Mouse (Mus musculus): ENCODE measurements around the gene Alg14. TPM values are rescaled to one million over a fixed set of nuclear protein-coding genes. Genes with fewer than 3 reads are reported as not detected.

Alg14 gene
- polyA plus RNA-seq, 1 experiment from 2014 or later: 44.8 TPM

DNA sequence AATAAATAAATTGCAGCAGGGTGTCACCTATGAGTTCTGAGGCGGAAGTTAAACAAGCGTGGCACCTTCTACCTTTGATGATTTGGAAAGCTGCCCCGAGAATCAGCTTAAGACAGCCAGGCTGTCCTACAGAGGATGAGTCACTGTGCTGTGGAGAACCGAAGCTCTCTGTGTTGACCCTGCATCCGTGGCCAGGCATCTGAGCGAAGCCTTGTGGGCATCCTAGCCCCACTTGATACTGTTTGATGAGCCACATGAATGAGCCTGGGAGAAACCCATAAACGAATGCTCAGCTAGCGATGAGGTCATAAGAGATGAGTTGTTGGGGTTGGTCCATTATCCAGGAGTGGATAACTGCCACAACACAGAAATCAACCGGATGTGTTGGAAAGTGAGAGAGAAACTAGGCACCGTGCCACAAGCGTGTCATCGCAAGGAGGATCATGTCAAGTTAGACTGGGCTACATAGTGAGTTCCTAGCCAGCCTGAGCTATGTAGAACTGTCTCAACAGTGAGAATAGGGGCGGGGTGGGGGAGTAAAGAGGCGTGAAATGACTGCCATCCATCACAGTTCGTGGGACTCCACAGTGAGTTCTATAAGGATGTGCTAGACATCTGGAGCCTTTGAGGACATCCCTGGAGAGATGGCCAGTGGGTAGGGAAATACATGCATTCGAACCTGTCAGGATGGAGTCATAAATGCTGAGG is 104.2 kb downstream of the Alg14 start:
- no peak overlapping the region for H3K4me2 ChIP-seq (ENCODE audit: low read length)
- H3K9ac ChIP-seq (ENCODE audit: low read depth, low read length): no peak overlapping the region
- no peak for ATAC-seq
- 77% methylated on average over 16 of the region's 16 CpGs for WGBS
- H3K36me3 ChIP-seq (ENCODE audit: control insufficient read depth, insufficient read depth, low read length): no peaks in the 10 kb centered on the region
- peaks cover 2% of the 10 kb centered on the region for H3K4me1 ChIP-seq (ENCODE audit: control insufficient read depth, insufficient read depth, low read depth, low read length)
- H3K27ac ChIP-seq (ENCODE audit: low read depth, low read length): no peak overlapping the region
- H3K9me3 ChIP-seq (ENCODE audit: control insufficient read depth, low read length): no peaks in the 10 kb centered on the region
- H3K4me3 ChIP-seq (ENCODE audit: low read length): no peak overlapping the region
- H3K27me3 ChIP-seq (replicated peaks; ENCODE audit: control insufficient read depth, insufficient read depth, low read length): no peaks in the 10 kb centered on the region

DNA sequence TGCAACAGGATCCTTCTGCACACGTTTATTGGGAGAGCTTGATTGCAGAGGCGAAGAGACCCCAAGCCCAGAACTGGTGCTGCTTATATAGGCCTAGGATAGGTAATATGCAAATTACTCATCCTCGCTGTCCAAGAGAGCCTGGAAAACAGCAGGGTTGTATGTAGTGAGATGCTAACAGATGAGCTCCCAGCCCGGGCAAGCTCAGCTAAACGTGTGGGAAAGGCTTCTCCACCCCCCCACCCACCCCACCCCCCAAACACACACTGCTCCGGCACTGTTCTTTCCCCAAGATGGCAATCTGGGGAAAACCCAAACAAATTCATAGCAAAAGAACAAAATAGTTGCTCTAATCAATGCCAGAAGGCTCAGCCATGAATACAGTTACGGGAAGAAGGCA is 105.0 kb downstream of the Alg14 start:
- Histone ChIP-seq H3K36me3 (ENCODE audit: control insufficient read depth, insufficient read depth, low read length) (no peaks in the 10 kb centered on the region), H3K9me3 (ENCODE audit: control insufficient read depth, low read length) (no peaks in the 10 kb centered on the region), H3K4me2 (ENCODE audit: low read length) (no peak overlapping the region), H3K27me3 (replicated peaks; ENCODE audit: control insufficient read depth, insufficient read depth, low read length) (no peaks in the 10 kb centered on the region), H3K9ac (ENCODE audit: low read depth, low read length) (no peak overlapping the region), H3K27ac (ENCODE audit: low read depth, low read length) (no peak overlapping the region), H3K4me1 (ENCODE audit: control insufficient read depth, insufficient read depth, low read depth, low read length) (no peaks in the 10 kb centered on the region), H3K4me3 (ENCODE audit: low read length) (no peak overlapping the region)
- ATAC-seq: no peak
- WGBS: 77% methylated on average over 7 of the region's 7 CpGs

DNA sequence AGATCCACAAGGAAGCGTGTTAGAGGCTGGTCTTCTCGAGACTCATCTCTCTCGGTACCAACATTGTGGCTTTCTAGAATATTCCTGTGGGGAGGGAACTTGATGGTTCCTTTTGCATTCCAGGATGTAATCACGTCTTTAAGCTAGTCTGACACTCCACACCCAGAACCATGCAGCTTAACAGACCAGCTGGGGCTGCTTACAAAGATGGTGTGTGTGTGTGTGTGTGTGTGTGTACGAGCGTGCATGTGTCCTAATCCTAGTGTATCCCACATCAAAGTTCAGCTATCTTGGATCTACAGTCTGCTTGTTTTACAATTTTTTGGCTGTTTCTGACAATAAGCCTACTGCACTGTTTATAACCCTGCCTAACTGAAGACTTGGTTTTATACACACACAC is 105.4 kb downstream of the Alg14 start:
- H3K9me3 ChIP-seq (ENCODE audit: control insufficient read depth, low read length): no peaks in the 10 kb centered on the region
- H3K9ac ChIP-seq (ENCODE audit: low read depth, low read length): no peak overlapping the region
- no peaks in the 10 kb centered on the region for H3K36me3 ChIP-seq (ENCODE audit: control insufficient read depth, insufficient read depth, low read length)
- H3K4me1 ChIP-seq (ENCODE audit: control insufficient read depth, insufficient read depth, low read depth, low read length): no peaks in the 10 kb centered on the region
- no peak overlapping the region for H3K4me2 ChIP-seq (ENCODE audit: low read length)
- no peak for ATAC-seq
- no peaks in the 10 kb centered on the region for H3K27me3 ChIP-seq (replicated peaks; ENCODE audit: control insufficient read depth, insufficient read depth, low read length)
- no peak overlapping the region for H3K4me3 ChIP-seq (ENCODE audit: low read length)
- no peak overlapping the region for H3K27ac ChIP-seq (ENCODE audit: low read depth, low read length)
- WGBS: 86% methylated on average over 6 of the region's 6 CpGs

DNA sequence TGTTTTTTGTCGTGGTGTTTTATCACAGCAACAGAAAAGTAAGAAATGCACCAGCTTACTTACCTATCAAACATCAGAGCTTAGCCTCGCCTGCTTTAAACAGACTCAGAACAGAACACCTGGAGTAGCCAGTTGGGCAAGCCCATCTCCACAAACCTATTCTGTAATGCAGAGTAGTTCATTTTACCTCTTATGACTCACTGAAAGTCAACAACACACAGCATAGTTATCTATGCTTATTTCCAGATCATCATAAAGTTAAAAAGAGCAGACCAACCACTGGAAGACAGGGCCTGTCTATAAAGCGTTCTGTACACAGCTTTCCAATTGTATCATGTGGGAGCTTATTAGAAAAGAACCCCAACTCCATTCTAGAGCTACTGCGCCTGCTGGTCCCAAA is 109.8 kb downstream of the Alg14 start:
- Histone ChIP-seq H3K27ac (ENCODE audit: low read depth, low read length) (no peak overlapping the region), H3K4me3 (ENCODE audit: low read length) (no peak overlapping the region), H3K9me3 (ENCODE audit: control insufficient read depth, low read length) (no peaks in the 10 kb centered on the region), H3K4me2 (ENCODE audit: low read length) (no peak overlapping the region), H3K9ac (ENCODE audit: low read depth, low read length) (no peak overlapping the region), H3K4me1 (ENCODE audit: control insufficient read depth, insufficient read depth, low read depth, low read length) (no peaks in the 10 kb centered on the region), H3K27me3 (replicated peaks; ENCODE audit: control insufficient read depth, insufficient read depth, low read length) (no peaks in the 10 kb centered on the region), H3K36me3 (ENCODE audit: control insufficient read depth, insufficient read depth, low read length) (no peaks in the 10 kb centered on the region)
- WGBS: 79% methylated on average over 4 of the region's 4 CpGs
- ATAC-seq: no peak

DNA sequence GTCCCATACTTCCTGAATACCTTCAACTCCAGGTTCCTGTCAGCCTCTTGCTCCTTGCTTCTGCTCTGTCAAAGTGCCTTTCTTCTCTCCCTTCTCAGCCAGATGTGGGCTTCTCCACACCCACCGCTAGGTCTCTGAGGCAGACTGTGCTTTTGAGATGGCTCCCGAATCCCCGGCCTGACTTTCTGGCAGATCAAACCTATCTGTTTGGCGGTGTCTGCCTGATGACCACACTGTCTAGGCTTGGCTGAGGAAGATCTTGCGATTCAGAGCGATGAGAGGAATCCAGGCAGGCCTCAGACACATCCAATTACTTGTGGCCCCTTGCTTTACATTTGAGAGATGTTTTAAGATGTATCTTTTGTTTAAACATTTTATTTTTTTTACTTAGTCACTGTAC is 110.5 kb downstream of the Alg14 start:
- Histone ChIP-seq H3K36me3 (ENCODE audit: control insufficient read depth, insufficient read depth, low read length) (no peaks in the 10 kb centered on the region), H3K4me3 (ENCODE audit: low read length) (no peak overlapping the region), H3K4me1 (ENCODE audit: control insufficient read depth, insufficient read depth, low read depth, low read length) (no peaks in the 10 kb centered on the region), H3K9ac (ENCODE audit: low read depth, low read length) (no peak overlapping the region), H3K4me2 (ENCODE audit: low read length) (no peak overlapping the region), H3K9me3 (ENCODE audit: control insufficient read depth, low read length) (no peaks in the 10 kb centered on the region), H3K27me3 (replicated peaks; ENCODE audit: control insufficient read depth, insufficient read depth, low read length) (no peaks in the 10 kb centered on the region), H3K27ac (ENCODE audit: low read depth, low read length) (no peak overlapping the region)
- ATAC-seq: no peak
- WGBS: 95% methylated on average over 6 of the region's 6 CpGs

DNA sequence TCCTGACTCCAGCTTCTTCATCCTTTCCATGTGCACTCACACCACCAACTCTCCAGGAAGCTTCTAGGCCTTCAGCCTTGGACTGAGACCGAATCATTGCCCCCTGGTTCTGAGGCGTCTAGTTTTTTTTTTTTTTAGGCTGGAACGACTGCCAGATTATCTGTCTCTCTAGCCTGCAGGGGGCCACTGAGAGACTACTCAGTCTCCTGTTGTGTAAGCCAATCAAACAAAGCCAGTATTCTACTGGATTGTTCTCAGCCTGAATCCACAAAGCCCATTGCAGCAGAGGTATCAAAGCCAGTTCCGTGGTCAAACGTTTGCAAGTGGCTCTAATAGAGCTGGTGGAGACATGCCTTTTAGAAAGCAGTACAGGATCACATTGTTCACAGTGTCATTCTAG is 111.9 kb downstream of the Alg14 start:
- ATAC-seq: no peak
- H3K27ac ChIP-seq (ENCODE audit: low read depth, low read length): no peak overlapping the region
- no peaks in the 10 kb centered on the region for H3K4me1 ChIP-seq (ENCODE audit: control insufficient read depth, insufficient read depth, low read depth, low read length)
- H3K9me3 ChIP-seq (ENCODE audit: control insufficient read depth, low read length): no peaks in the 10 kb centered on the region
- no peak overlapping the region for H3K9ac ChIP-seq (ENCODE audit: low read depth, low read length)
- no peaks in the 10 kb centered on the region for H3K36me3 ChIP-seq (ENCODE audit: control insufficient read depth, insufficient read depth, low read length)
- no peaks in the 10 kb centered on the region for H3K27me3 ChIP-seq (replicated peaks; ENCODE audit: control insufficient read depth, insufficient read depth, low read length)
- no peak overlapping the region for H3K4me3 ChIP-seq (ENCODE audit: low read length)
- no peak overlapping the region for H3K4me2 ChIP-seq (ENCODE audit: low read length)
- WGBS: 29% methylated on average over 5 of the region's 5 CpGs

DNA sequence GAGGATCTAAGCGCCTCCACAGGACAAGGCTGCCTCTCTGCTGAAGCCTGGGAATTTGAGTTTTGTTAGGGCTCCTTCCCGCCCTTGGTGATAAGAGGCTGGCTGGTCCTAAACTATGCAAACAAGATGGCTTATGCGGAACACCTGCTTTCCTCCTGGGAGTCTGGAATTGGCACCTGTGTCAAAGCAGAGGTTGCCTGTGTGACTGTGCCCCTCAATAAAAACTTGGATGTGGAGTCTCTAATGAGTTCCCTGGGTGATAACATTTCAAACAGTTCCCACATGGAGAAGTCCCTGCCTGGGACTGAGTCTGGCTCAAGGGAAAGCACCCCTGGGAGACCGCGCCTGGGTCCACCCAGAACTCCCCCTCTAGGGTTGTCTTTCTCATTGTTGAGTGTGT is 113.5 kb downstream of the Alg14 start:
- Histone ChIP-seq H3K27me3 (replicated peaks; ENCODE audit: control insufficient read depth, insufficient read depth, low read length) (no peaks in the 10 kb centered on the region), H3K4me2 (ENCODE audit: low read length) (no peak overlapping the region), H3K27ac (ENCODE audit: low read depth, low read length) (no peak overlapping the region), H3K9me3 (ENCODE audit: control insufficient read depth, low read length) (no peaks in the 10 kb centered on the region), H3K4me3 (ENCODE audit: low read length) (no peak overlapping the region), H3K9ac (ENCODE audit: low read depth, low read length) (no peak overlapping the region), H3K4me1 (ENCODE audit: control insufficient read depth, insufficient read depth, low read depth, low read length) (no peaks in the 10 kb centered on the region), H3K36me3 (ENCODE audit: control insufficient read depth, insufficient read depth, low read length) (no peaks in the 10 kb centered on the region)
- no peak for ATAC-seq
- 90% methylated on average over 5 of the region's 5 CpGs for WGBS

DNA sequence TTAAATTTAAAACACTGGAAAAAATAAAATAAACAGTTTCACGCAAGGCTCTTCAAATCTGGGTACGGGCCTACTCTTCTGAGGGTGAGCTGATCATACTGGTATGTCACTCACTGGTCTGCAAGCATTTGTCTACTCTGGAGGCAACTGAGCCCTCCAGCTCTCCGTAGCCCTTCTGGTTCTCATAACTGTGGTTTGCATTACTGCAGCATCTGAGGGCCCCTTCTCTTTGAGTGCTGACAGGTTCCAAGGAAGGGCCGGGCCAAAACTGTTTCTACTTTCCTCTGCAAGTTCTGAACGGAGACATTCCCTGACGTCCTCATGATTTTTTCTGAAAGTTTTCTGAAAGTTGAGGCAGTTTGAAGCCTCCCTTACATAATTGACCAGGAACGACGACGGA is 115.8 kb downstream of the Alg14 start:
- ATAC-seq: no peak
- H3K36me3 ChIP-seq (ENCODE audit: control insufficient read depth, insufficient read depth, low read length): no peaks in the 10 kb centered on the region

DNA sequence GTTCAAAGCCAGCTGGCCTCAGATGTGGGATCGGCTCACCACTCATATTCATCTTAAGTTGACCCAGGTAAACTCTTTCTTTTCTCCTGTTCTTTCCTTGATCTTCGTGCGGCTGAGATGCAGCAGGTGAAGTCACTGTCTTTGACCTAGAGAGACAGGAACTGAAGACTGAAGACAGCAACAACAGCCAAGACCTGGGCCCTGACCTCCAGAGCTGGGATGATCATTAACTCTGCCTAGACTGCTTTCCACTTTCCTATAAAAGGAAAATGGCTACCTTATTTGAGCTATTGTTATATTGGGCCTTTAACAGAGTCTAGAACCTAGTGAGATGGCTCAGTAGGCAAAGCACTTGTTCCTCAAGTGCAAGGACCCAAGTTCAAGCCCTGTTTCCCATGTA is 116.8 kb downstream of the Alg14 start:
- H3K4me2 ChIP-seq (ENCODE audit: low read length): no peak overlapping the region
- no peak overlapping the region for H3K27ac ChIP-seq (ENCODE audit: low read depth, low read length)
- WGBS: 95% methylated on average over 3 of the region's 3 CpGs
- H3K9me3 ChIP-seq (ENCODE audit: control insufficient read depth, low read length): no peaks in the 10 kb centered on the region
- ATAC-seq: no peak
- H3K4me1 ChIP-seq (ENCODE audit: control insufficient read depth, insufficient read depth, low read depth, low read length): no peaks in the 10 kb centered on the region
- no peak overlapping the region for H3K9ac ChIP-seq (ENCODE audit: low read depth, low read length)
- no peak overlapping the region for H3K4me3 ChIP-seq (ENCODE audit: low read length)
- no peaks in the 10 kb centered on the region for H3K27me3 ChIP-seq (replicated peaks; ENCODE audit: control insufficient read depth, insufficient read depth, low read length)
- no peaks in the 10 kb centered on the region for H3K36me3 ChIP-seq (ENCODE audit: control insufficient read depth, insufficient read depth, low read length)

More for the DNA sequence above, 115.8 kb downstream of the Alg14 start:
- WGBS: 83% methylated on average over 9 of the region's 9 CpGs
- no peak overlapping the region for H3K27ac ChIP-seq (ENCODE audit: low read depth, low read length)
- H3K9me3 ChIP-seq (ENCODE audit: control insufficient read depth, low read length): no peaks in the 10 kb centered on the region
- no peaks in the 10 kb centered on the region for H3K4me1 ChIP-seq (ENCODE audit: control insufficient read depth, insufficient read depth, low read depth, low read length)
- H3K27me3 ChIP-seq (replicated peaks; ENCODE audit: control insufficient read depth, insufficient read depth, low read length): no peaks in the 10 kb centered on the region
- H3K4me3 ChIP-seq (ENCODE audit: low read length): no peak overlapping the region
- no peak overlapping the region for H3K9ac ChIP-seq (ENCODE audit: low read depth, low read length)
- no peak overlapping the region for H3K4me2 ChIP-seq (ENCODE audit: low read length)

DNA sequence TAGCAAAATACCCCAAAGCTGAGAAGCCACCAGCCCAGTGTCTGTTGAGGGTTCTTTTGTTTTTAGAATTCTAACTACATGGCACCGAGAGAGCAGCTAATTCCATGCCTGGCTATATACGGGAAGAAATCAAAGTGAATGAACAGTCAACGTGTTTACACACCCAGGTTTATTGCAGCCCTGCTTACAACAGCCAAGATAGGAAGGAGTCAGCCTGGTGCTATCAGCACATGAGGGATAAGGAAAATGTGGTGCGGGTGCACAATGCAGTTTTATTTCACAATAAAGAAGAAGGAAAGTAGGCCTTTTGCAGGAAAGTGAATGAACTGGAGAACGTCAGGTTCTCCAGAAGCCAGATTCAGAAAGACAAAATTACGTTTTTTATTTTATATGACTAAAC is 119.9 kb downstream of the Alg14 start:
- no peaks in the 10 kb centered on the region for H3K4me1 ChIP-seq (ENCODE audit: control insufficient read depth, insufficient read depth, low read depth, low read length)
- H3K27me3 ChIP-seq (replicated peaks; ENCODE audit: control insufficient read depth, insufficient read depth, low read length): no peaks in the 10 kb centered on the region
- no peak overlapping the region for H3K4me2 ChIP-seq (ENCODE audit: low read length)
- no peaks in the 10 kb centered on the region for H3K36me3 ChIP-seq (ENCODE audit: control insufficient read depth, insufficient read depth, low read length)
- H3K27ac ChIP-seq (ENCODE audit: low read depth, low read length): no peak overlapping the region
- H3K9ac ChIP-seq (ENCODE audit: low read depth, low read length): no peak overlapping the region
- ATAC-seq: no peak
- no peaks in the 10 kb centered on the region for H3K9me3 ChIP-seq (ENCODE audit: control insufficient read depth, low read length)
- WGBS: 85% methylated on average over 6 of the region's 6 CpGs
- no peak overlapping the region for H3K4me3 ChIP-seq (ENCODE audit: low read length)
